Mouse (Mus musculus) neural tube, embryonic 15.5 days (tissue): ENCODE results near the gene Spata45. TPM values are rescaled to one million over a fixed set of nuclear protein-coding genes. Genes with fewer than 3 reads are reported as not detected.

ENCODE experiments used
- ATAC-seq: fragments of 200-750 bp; cut with Nextera tagmentation; 2 replicates; pipeline ENCODE4 v1.8.0; 2017; ENCODE audit warnings: mild to moderate bottlenecking, moderate TSS enrichment, moderate library complexity; ENCODE audit not compliant: low FRiP score
- H3K27ac ChIP-seq: fragments of 300-500 bp; sonication (generic); replicated peaks from 2 replicates; pipeline ENCODE4 v1.5.1; 2015; ENCODE audit warnings: mild to moderate bottlenecking, inconsistent platforms
- H3K27me3 ChIP-seq: fragments of 300-500 bp; sonication (generic); replicated peaks from 2 replicates; pipeline ENCODE4 v1.6.1; 2015; ENCODE audit warnings: inconsistent platforms
- H3K36me3 ChIP-seq: fragments of 300-500 bp; sonication (generic); 2 replicates; pipeline ENCODE4 v1.6.1; 2015; ENCODE audit warnings: inconsistent platforms
- H3K4me1 ChIP-seq: fragments of 300-500 bp; sonication (generic); 2 replicates; pipeline ENCODE4 v1.6.1; 2015; ENCODE audit warnings: inconsistent platforms
- H3K4me2 ChIP-seq: fragments of 300-500 bp; sonication (generic); 2 replicates; pipeline ENCODE4 v1.6.1; 2015; ENCODE audit warnings: inconsistent platforms, mild to moderate bottlenecking, moderate library complexity
- H3K4me3 ChIP-seq: fragments of 300-500 bp; sonication (generic); replicated peaks from 2 replicates; pipeline ENCODE4 v1.5.1; 2015; ENCODE audit warnings: mild to moderate bottlenecking, inconsistent platforms
- H3K9ac ChIP-seq: fragments of 300-500 bp; sonication (generic); replicated peaks from 2 replicates; pipeline ENCODE4 v1.6.1; 2015; ENCODE audit warnings: mild to moderate bottlenecking, inconsistent platforms
- H3K9me3 ChIP-seq: fragments of 300-500 bp; sonication (generic); replicated peaks from 2 replicates; pipeline ENCODE4 v1.6.1; 2016; ENCODE audit warnings: inconsistent platforms
- WGBS: fragments of 180-500 bp; shearing (Covaris S2); methylation state at CpG from one replicate; pipeline ENCODE4 v1.1.7; 2015; ENCODE audit warnings: mixed read lengths; 5-methylcytosine and 5-hydroxymethylcytosine counted together
- polyA plus RNA-seq: library from polyadenylated mRNA; unstranded; fragments of >200 nt; fragmentation: Nextera tagmentation; extraction: Ambion mirVana; gene quantifications from 2 replicates; pipeline ENCODE4 v1.2.1, GENCODE M21; 2015

Spata45 gene
- polyA plus RNA-seq, 1 experiment from 2014 or later, result not detected

- Histone ChIP-seq H3K4me2 (no peak overlapping the region), H3K36me3 (peaks cover 3% of the 10 kb centered on the region; the same call in 1 of the 2 replicates), H3K9ac (no peak overlapping the region), H3K27me3 (no peaks in the 10 kb centered on the region), H3K27ac (no peak overlapping the region), H3K9me3 (no peaks in the 10 kb centered on the region), H3K4me3 (no peak overlapping the region), H3K4me1 (peaks cover 7% of the 10 kb centered on the region)
- ATAC-seq, result no peak
- 83% methylated on average over 5 of the region's 5 CpGs for WGBS
Observed at GRCm38 (mm10) chr1:191068377-191068776, 31.9 kb downstream of the Spata45 start.

GRCm38 (mm10) chr1:191070259-191070658 is 33.8 kb downstream of the Spata45 start:
- Histone ChIP-seq H3K9me3 (no peaks in the 10 kb centered on the region), H3K9ac (no peak overlapping the region), H3K27ac (no peak overlapping the region), H3K4me1 (no peaks in the 10 kb centered on the region), H3K4me2 (no peak overlapping the region), H3K4me3 (no peak overlapping the region), H3K27me3 (no peaks in the 10 kb centered on the region), H3K36me3 (peaks cover 3% of the 10 kb centered on the region; the same call in 1 of the 2 replicates)
- no peak for ATAC-seq
- 80% methylated on average over 4 of the region's 4 CpGs for WGBS

GRCm38 (mm10) chr1:191071613-191072012 is 35.2 kb downstream of the Spata45 start:
- H3K4me2 ChIP-seq, result no peak overlapping the region
- H3K9me3 ChIP-seq, result no peaks in the 10 kb centered on the region
- no peak for ATAC-seq
- H3K4me1 ChIP-seq, result no peaks in the 10 kb centered on the region
- WGBS, result 91% methylated on average over 6 of the region's 6 CpGs
- H3K27me3 ChIP-seq, result no peaks in the 10 kb centered on the region
- H3K4me3 ChIP-seq, result no peak overlapping the region
- peaks cover 3% of the 10 kb centered on the region; the same call in 1 of the 2 replicates for H3K36me3 ChIP-seq
- no peak overlapping the region for H3K9ac ChIP-seq
- H3K27ac ChIP-seq, result no peak overlapping the region

GRCm38 (mm10) chr1:191072329-191072913 is 36.0 kb downstream of the Spata45 start:
- Histone ChIP-seq H3K9ac (no peak overlapping the region), H3K4me1 (no peaks in the 10 kb centered on the region), H3K27me3 (no peaks in the 10 kb centered on the region), H3K27ac (no peak overlapping the region), H3K36me3 (peaks cover 3% of the 10 kb centered on the region; the same call in 1 of the 2 replicates), H3K9me3 (no peaks in the 10 kb centered on the region), H3K4me3 (no peak overlapping the region), H3K4me2 (no peak overlapping the region)
- WGBS, result 92% methylated on average over 16 of the region's 16 CpGs
- no peak for ATAC-seq

GRCm38 (mm10) chr1:191073001-191073400 is 36.6 kb downstream of the Spata45 start:
- Histone ChIP-seq H3K4me1 (no peaks in the 10 kb centered on the region), H3K9me3 (no peaks in the 10 kb centered on the region), H3K27ac (no peak overlapping the region), H3K27me3 (no peaks in the 10 kb centered on the region), H3K9ac (no peak overlapping the region), H3K4me2 (no peak overlapping the region), H3K36me3 (peaks cover 3% of the 10 kb centered on the region; the same call in 1 of the 2 replicates), H3K4me3 (no peak overlapping the region)
- 75% methylated on average over 6 of the region's 6 CpGs for WGBS
- no peak for ATAC-seq

- no peak overlapping the region for H3K27ac ChIP-seq
- no peaks in the 10 kb centered on the region for H3K4me1 ChIP-seq
- no peaks in the 10 kb centered on the region for H3K27me3 ChIP-seq
- 80% methylated on average over 4 of the region's 4 CpGs for WGBS
- ATAC-seq, result no peak
- H3K9me3 ChIP-seq, result no peaks in the 10 kb centered on the region
- no peak overlapping the region for H3K9ac ChIP-seq
- H3K4me3 ChIP-seq, result no peak overlapping the region
- H3K36me3 ChIP-seq, result peaks cover 3% of the 10 kb centered on the region; the same call in 1 of the 2 replicates
- H3K4me2 ChIP-seq, result no peak overlapping the region
Observed at GRCm38 (mm10) chr1:191073486-191073885, 37.0 kb downstream of the Spata45 start.

- Histone ChIP-seq H3K9me3 (no peaks in the 10 kb centered on the region), H3K9ac (no peak overlapping the region), H3K4me2 (no peak overlapping the region), H3K4me1 (no peaks in the 10 kb centered on the region), H3K4me3 (no peak overlapping the region), H3K27me3 (no peaks in the 10 kb centered on the region), H3K27ac (no peak overlapping the region), H3K36me3 (peaks cover 3% of the 10 kb centered on the region; the same call in 1 of the 2 replicates)
- no peak for ATAC-seq
- 70% methylated on average over 10 of the region's 10 CpGs for WGBS
Observed at GRCm38 (mm10) chr1:191075199-191075883, 38.9 kb downstream of the Spata45 start.

- Histone ChIP-seq H3K27me3 (no peaks in the 10 kb centered on the region), H3K4me2 (no peak overlapping the region), H3K4me3 (no peak overlapping the region), H3K9ac (no peak overlapping the region), H3K9me3 (no peaks in the 10 kb centered on the region), H3K4me1 (no peaks in the 10 kb centered on the region), H3K36me3 (no peaks in the 10 kb centered on the region), H3K27ac (no peak overlapping the region)
- 91% methylated on average over 8 of the region's 8 CpGs for WGBS
- no peak for ATAC-seq
Observed at GRCm38 (mm10) chr1:191083230-191083629, 46.8 kb downstream of the Spata45 start.

- no peaks in the 10 kb centered on the region for H3K4me1 ChIP-seq
- H3K4me2 ChIP-seq, result no peak overlapping the region
- 73% methylated on average over 5 of the region's 5 CpGs for WGBS
- no peak for ATAC-seq
- no peak overlapping the region for H3K27ac ChIP-seq
- H3K9ac ChIP-seq, result no peak overlapping the region
- H3K27me3 ChIP-seq, result no peaks in the 10 kb centered on the region
- no peaks in the 10 kb centered on the region for H3K9me3 ChIP-seq
- no peaks in the 10 kb centered on the region for H3K36me3 ChIP-seq
- H3K4me3 ChIP-seq, result no peak overlapping the region
Observed at GRCm38 (mm10) chr1:191084951-191085559, 48.6 kb downstream of the Spata45 start.

- Histone ChIP-seq H3K36me3 (no peaks in the 10 kb centered on the region), H3K27me3 (no peaks in the 10 kb centered on the region), H3K9me3 (no peaks in the 10 kb centered on the region), H3K27ac (no peak overlapping the region), H3K4me2 (no peak overlapping the region), H3K4me3 (no peak overlapping the region), H3K9ac (no peak overlapping the region), H3K4me1 (no peaks in the 10 kb centered on the region)
- no peak for ATAC-seq
- WGBS, result 79% methylated on average over 12 of the region's 12 CpGs
Observed at GRCm38 (mm10) chr1:191085597-191085996, 49.2 kb downstream of the Spata45 start.

GRCm38 (mm10) chr1:191086304-191086878 is 50.0 kb downstream of the Spata45 start:
- WGBS, result 91% methylated on average over 7 of the region's 7 CpGs

More at GRCm38 (mm10) chr1:191086304-191086878, 50.0 kb downstream of the Spata45 start:
- H3K4me2 ChIP-seq, result no peak overlapping the region
- H3K27ac ChIP-seq, result no peak overlapping the region
- H3K4me1 ChIP-seq, result no peaks in the 10 kb centered on the region
- no peaks in the 10 kb centered on the region for H3K9me3 ChIP-seq
- H3K9ac ChIP-seq, result no peak overlapping the region
- no peak for ATAC-seq
- no peaks in the 10 kb centered on the region for H3K36me3 ChIP-seq
- no peaks in the 10 kb centered on the region for H3K27me3 ChIP-seq
- H3K4me3 ChIP-seq, result no peak overlapping the region
